Mouse (Mus musculus): Measurements from ENCODE around the gene Camsap1. TPM values are rescaled to one million over a fixed set of nuclear protein-coding genes. Genes with fewer than 3 reads are reported as not detected.

Camsap1 gene
- polyA plus RNA-seq, 1 experiment: 63.0 TPM

DNA sequence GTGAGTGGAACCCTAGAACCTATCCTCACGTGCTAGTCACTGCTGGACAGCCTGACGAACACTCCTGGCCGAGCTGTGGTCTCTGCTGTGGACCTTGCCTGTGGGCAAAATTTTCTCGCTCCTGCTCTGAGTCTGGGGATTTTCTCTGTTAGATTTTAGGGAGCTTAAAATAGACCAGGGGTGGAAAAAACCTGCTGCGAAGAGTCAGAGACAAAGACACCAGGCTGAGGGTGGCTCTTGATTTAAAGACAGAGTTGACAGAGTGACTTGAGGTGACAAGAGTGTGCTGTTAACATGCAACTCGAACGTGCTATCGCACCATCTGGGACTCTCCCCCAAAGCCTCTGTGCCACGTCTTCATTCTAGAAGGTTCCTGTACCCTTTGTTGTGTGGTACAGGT is 84.1 kb downstream of the Camsap1 start:
- Histone ChIP-seq H3K4me1 (ENCODE audit: control insufficient read depth, insufficient read depth, low read length) (no peaks in the 10 kb centered on the region), H3K36me3 (ENCODE audit: control insufficient read depth, insufficient read depth, low read length, poor library complexity, severe bottlenecking) (no peaks in the 10 kb centered on the region), H3K9ac (ENCODE audit: low read depth, poor library complexity, severe bottlenecking) (no peak overlapping the region), H3K27ac (ENCODE audit: insufficient read depth, low read length) (no peak overlapping the region), H3K4me3 (ENCODE audit: low read depth, low read length) (no peak overlapping the region), H3K27me3 (ENCODE audit: control insufficient read depth, insufficient read depth, low read length, poor library complexity, severe bottlenecking) (no peaks in the 10 kb centered on the region), H3K9me3 (replicated peaks; ENCODE audit: control insufficient read depth, insufficient read depth, low read length, poor library complexity, severe bottlenecking) (no peaks in the 10 kb centered on the region)
- TF ChIP-seq CTCF (IDR thresholded peaks at IDR 0.05; ENCODE audit: low read depth, low read length) (no peak), POLR2A (IDR thresholded peaks at IDR 0.05; ENCODE audit: insufficient read depth, low read length) (no peak), EP300 (IDR thresholded peaks at IDR 0.05; ENCODE audit: insufficient read depth, low read depth, low read length) (no peak)

DNA sequence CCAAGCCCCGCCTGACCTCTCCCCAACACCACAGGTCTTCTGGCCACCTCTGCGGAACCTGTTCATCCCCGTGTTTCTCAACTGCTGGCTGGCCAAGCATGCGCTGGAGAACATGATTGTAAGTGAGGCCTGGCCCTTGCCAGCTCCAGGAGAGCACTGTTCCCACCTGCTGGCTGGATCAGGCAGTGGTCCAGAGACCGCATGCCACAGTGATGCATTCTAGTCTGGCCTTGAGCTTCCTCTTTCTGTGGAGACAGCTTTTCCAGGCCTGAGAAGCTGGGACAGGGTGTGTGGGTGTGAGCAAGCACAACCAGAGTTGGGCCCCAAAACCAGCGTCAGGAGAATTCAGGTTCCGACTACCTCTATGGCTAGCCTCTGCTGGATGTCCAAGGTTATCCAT is 90.6 kb downstream of the Camsap1 start:
- no peak overlapping the region for H3K4me3 ChIP-seq (ENCODE audit: low read depth, low read length)
- no peaks in the 10 kb centered on the region for H3K9me3 ChIP-seq (replicated peaks; ENCODE audit: control insufficient read depth, insufficient read depth, low read length, poor library complexity, severe bottlenecking)
- H3K27ac ChIP-seq (ENCODE audit: insufficient read depth, low read length): no peak overlapping the region
- TF ChIP-seq EP300 (IDR thresholded peaks at IDR 0.05; ENCODE audit: insufficient read depth, low read depth, low read length) (no peak), CTCF (IDR thresholded peaks at IDR 0.05; ENCODE audit: low read depth, low read length) (no peak), POLR2A (IDR thresholded peaks at IDR 0.05; ENCODE audit: insufficient read depth, low read length) (no peak)
- no peaks in the 10 kb centered on the region for H3K36me3 ChIP-seq (ENCODE audit: control insufficient read depth, insufficient read depth, low read length, poor library complexity, severe bottlenecking)
- H3K4me1 ChIP-seq (ENCODE audit: control insufficient read depth, insufficient read depth, low read length): no peaks in the 10 kb centered on the region
- H3K9ac ChIP-seq (ENCODE audit: low read depth, poor library complexity, severe bottlenecking): no peak overlapping the region
- no peaks in the 10 kb centered on the region for H3K27me3 ChIP-seq (ENCODE audit: control insufficient read depth, insufficient read depth, low read length, poor library complexity, severe bottlenecking)

DNA sequence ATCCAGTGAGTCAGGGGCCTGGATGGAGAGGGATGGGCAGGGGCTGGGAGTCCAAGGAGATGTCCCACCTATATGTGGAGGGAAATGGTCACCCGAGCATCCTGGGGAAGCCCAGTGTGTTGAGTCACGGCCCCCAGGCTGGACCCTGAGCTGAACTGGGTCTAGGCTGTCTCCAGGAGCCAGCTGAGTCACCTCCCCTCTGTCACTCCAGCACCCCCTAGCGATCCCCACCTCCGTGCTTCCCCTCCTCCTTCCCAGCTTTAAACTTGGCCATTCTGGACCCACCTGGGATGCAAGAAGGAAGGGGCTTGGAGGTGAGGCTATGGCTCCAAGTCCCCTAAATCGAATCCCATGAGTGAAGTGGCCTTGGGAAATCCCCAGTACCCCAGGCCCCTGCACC is 94.9 kb downstream of the Camsap1 start:
- H3K27ac ChIP-seq (ENCODE audit: insufficient read depth, low read length): no peak overlapping the region
- no peaks in the 10 kb centered on the region for H3K4me1 ChIP-seq (ENCODE audit: control insufficient read depth, insufficient read depth, low read length)
- no peaks in the 10 kb centered on the region for H3K9me3 ChIP-seq (replicated peaks; ENCODE audit: control insufficient read depth, insufficient read depth, low read length, poor library complexity, severe bottlenecking)
- no peak overlapping the region for H3K4me3 ChIP-seq (ENCODE audit: low read depth, low read length)
- no peak overlapping the region for H3K9ac ChIP-seq (ENCODE audit: low read depth, poor library complexity, severe bottlenecking)
- H3K27me3 ChIP-seq (ENCODE audit: control insufficient read depth, insufficient read depth, low read length, poor library complexity, severe bottlenecking): no peaks in the 10 kb centered on the region
- H3K36me3 ChIP-seq (ENCODE audit: control insufficient read depth, insufficient read depth, low read length, poor library complexity, severe bottlenecking): no peaks in the 10 kb centered on the region
- no peak for TF ChIP-seq EP300 (IDR thresholded peaks at IDR 0.05; ENCODE audit: insufficient read depth, low read depth, low read length)
- TF ChIP-seq CTCF (IDR thresholded peaks at IDR 0.05; ENCODE audit: low read depth, low read length): no peak
- no peak for TF ChIP-seq POLR2A (IDR thresholded peaks at IDR 0.05; ENCODE audit: insufficient read depth, low read length)

DNA sequence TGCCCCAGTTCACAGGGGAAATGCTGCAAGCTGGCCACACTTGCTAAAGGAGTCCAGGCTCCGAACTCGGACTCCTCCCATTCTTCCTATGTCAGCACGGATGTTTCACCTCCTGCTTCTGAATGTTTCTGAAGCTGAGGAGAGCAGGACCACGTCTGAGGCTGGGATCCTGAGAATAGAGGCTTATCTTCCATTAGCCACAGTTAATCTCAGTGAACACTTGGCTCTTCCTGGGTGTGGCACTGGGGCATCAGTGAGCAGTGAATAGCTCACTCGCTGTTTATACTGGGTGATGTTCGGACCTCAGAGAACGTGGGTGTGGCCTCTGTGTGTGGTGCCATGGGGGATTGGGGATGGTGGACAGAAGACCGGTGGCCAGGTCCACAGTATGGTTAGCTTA is 95.9 kb downstream of the Camsap1 start:
- no peak for TF ChIP-seq CTCF (IDR thresholded peaks at IDR 0.05; ENCODE audit: low read depth, low read length)
- no peak for TF ChIP-seq POLR2A (IDR thresholded peaks at IDR 0.05; ENCODE audit: insufficient read depth, low read length)
- TF ChIP-seq EP300 (IDR thresholded peaks at IDR 0.05; ENCODE audit: insufficient read depth, low read depth, low read length): no peak
- no peaks in the 10 kb centered on the region for H3K4me1 ChIP-seq (ENCODE audit: control insufficient read depth, insufficient read depth, low read length)
- no peak overlapping the region for H3K4me3 ChIP-seq (ENCODE audit: low read depth, low read length)

DNA sequence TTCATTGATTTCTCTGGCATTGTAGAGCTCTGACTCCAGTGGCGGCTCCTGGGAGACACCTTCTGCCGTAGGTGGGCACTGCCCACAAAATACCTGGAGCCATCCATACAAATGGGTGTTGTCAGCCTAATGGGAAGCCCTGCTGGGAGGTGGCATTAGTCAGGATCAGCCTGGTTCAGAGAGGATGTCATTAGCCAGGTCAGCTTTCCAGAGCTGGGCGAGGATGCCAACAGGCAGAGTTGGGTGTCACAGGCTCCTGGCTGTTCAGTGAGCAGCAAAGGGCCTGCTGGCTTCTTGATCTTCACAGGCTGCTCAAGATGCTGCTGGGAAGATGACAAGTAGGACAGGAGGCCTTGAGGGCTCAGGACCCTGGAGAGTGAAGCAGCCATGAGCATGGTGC is 98.3 kb downstream of the Camsap1 start:
- no peak overlapping the region for H3K9ac ChIP-seq (ENCODE audit: low read depth, poor library complexity, severe bottlenecking)
- H3K4me3 ChIP-seq (ENCODE audit: low read depth, low read length): no peak overlapping the region
- no peaks in the 10 kb centered on the region for H3K36me3 ChIP-seq (ENCODE audit: control insufficient read depth, insufficient read depth, low read length, poor library complexity, severe bottlenecking)
- no peaks in the 10 kb centered on the region for H3K4me1 ChIP-seq (ENCODE audit: control insufficient read depth, insufficient read depth, low read length)
- no peaks in the 10 kb centered on the region for H3K9me3 ChIP-seq (replicated peaks; ENCODE audit: control insufficient read depth, insufficient read depth, low read length, poor library complexity, severe bottlenecking)
- no peak overlapping the region for H3K27ac ChIP-seq (ENCODE audit: insufficient read depth, low read length)
- no peaks in the 10 kb centered on the region for H3K27me3 ChIP-seq (ENCODE audit: control insufficient read depth, insufficient read depth, low read length, poor library complexity, severe bottlenecking)
- TF ChIP-seq CTCF (IDR thresholded peaks at IDR 0.05; ENCODE audit: low read depth, low read length): no peak
- no peak for TF ChIP-seq POLR2A (IDR thresholded peaks at IDR 0.05; ENCODE audit: insufficient read depth, low read length)
- no peak for TF ChIP-seq EP300 (IDR thresholded peaks at IDR 0.05; ENCODE audit: insufficient read depth, low read depth, low read length)

More for the DNA sequence above, 95.9 kb downstream of the Camsap1 start:
- H3K9ac ChIP-seq (ENCODE audit: low read depth, poor library complexity, severe bottlenecking): no peak overlapping the region
- H3K27me3 ChIP-seq (ENCODE audit: control insufficient read depth, insufficient read depth, low read length, poor library complexity, severe bottlenecking): no peaks in the 10 kb centered on the region
- H3K27ac ChIP-seq (ENCODE audit: insufficient read depth, low read length): no peak overlapping the region
- H3K36me3 ChIP-seq (ENCODE audit: control insufficient read depth, insufficient read depth, low read length, poor library complexity, severe bottlenecking): no peaks in the 10 kb centered on the region
- H3K9me3 ChIP-seq (replicated peaks; ENCODE audit: control insufficient read depth, insufficient read depth, low read length, poor library complexity, severe bottlenecking): no peaks in the 10 kb centered on the region

DNA sequence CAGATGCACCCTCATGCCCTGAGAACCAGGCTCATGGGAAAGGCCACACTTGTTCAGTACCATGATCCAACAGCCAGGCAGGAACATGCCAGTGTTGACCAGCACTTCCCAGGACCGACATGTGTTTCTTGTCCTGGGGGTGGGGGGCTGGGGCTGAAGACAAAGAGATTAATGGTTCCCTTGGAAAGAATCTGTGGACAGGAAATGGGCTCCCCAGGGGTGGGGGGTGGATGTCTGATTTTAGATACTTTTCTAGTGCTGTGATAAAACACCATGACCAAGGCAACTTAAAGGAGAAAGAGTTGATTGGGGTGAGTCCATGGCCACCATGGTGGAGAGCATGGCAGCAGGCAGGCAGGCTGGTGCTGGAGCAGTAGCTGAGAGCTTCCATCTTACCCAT is 100.8 kb downstream of the Camsap1 start:
- H3K27ac ChIP-seq (ENCODE audit: insufficient read depth, low read length): no peak overlapping the region
- H3K4me1 ChIP-seq (ENCODE audit: control insufficient read depth, insufficient read depth, low read length): no peaks in the 10 kb centered on the region
- H3K9ac ChIP-seq (ENCODE audit: low read depth, poor library complexity, severe bottlenecking): no peak overlapping the region
- no peaks in the 10 kb centered on the region; the same call in 1 of the 2 replicates for H3K27me3 ChIP-seq (ENCODE audit: control insufficient read depth, insufficient read depth, low read length, poor library complexity, severe bottlenecking)
- no peak for TF ChIP-seq POLR2A (IDR thresholded peaks at IDR 0.05; ENCODE audit: insufficient read depth, low read length)
- no peak for TF ChIP-seq CTCF (IDR thresholded peaks at IDR 0.05; ENCODE audit: low read depth, low read length)
- no peak for TF ChIP-seq EP300 (IDR thresholded peaks at IDR 0.05; ENCODE audit: insufficient read depth, low read depth, low read length)
- H3K9me3 ChIP-seq (replicated peaks; ENCODE audit: control insufficient read depth, insufficient read depth, low read length, poor library complexity, severe bottlenecking): no peaks in the 10 kb centered on the region
- no peaks in the 10 kb centered on the region for H3K36me3 ChIP-seq (ENCODE audit: control insufficient read depth, insufficient read depth, low read length, poor library complexity, severe bottlenecking)
- H3K4me3 ChIP-seq (ENCODE audit: low read depth, low read length): no peak overlapping the region

Data from ES-Bruce4 (cell line).